Mouse (Mus musculus) embryonic facial prominence, embryonic 13.5 days (tissue): ENCODE measurements at regions not wholly inside any gene's neighbourhood (a gene's known extent, or its start where the extent isn't known, plus 50 kb on each side); places are given as distances from the start of the nearest gene placed in this dataset.

Source experiments
- ATAC-seq: fragments of 200-750 bp; cut with Nextera tagmentation; 2 replicates; pipeline ENCODE4 v1.8.0; 2017; ENCODE audit warnings: low read depth; ENCODE audit not compliant: insufficient number of reproducible peaks, insufficient read depth, low FRiP score, low TSS enrichment
- H3K27ac ChIP-seq: fragments of 300-500 bp; sonication (generic); 2 replicates; pipeline ENCODE4 v1.5.1; 2015; ENCODE audit warnings: moderate library complexity, mild to moderate bottlenecking, inconsistent platforms
- H3K27me3 ChIP-seq: fragments of 300-500 bp; sonication (generic); 2 replicates; pipeline ENCODE4 v1.6.1; 2015; ENCODE audit warnings: mild to moderate bottlenecking, inconsistent platforms
- H3K36me3 ChIP-seq: fragments of 300-500 bp; sonication (generic); 2 replicates; pipeline ENCODE4 v1.6.1; 2015; ENCODE audit warnings: mild to moderate bottlenecking, inconsistent platforms
- H3K4me1 ChIP-seq: fragments of 300-500 bp; sonication (generic); 2 replicates; pipeline ENCODE4 v1.6.1; 2015; ENCODE audit warnings: inconsistent platforms
- H3K4me2 ChIP-seq: fragments of 300-500 bp; sonication (generic); 2 replicates; pipeline ENCODE4 v1.6.1; 2015; ENCODE audit warnings: moderate library complexity, mild to moderate bottlenecking, inconsistent platforms
- H3K4me3 ChIP-seq: fragments of 300-500 bp; sonication (generic); 2 replicates; pipeline ENCODE4 v1.5.1; 2015; ENCODE audit warnings: mild to moderate bottlenecking, inconsistent platforms
- H3K9ac ChIP-seq: fragments of 300-500 bp; sonication (generic); 2 replicates; pipeline ENCODE4 v1.6.1; 2015; ENCODE audit warnings: mild to moderate bottlenecking, inconsistent platforms
- H3K9me3 ChIP-seq: fragments of 300-500 bp; sonication (generic); 2 replicates; pipeline ENCODE4 v1.6.1; 2016; ENCODE audit warnings: inconsistent platforms
- WGBS: fragments of 180-500 bp; shearing (Covaris S2); methylation state at CpG from one replicate; pipeline ENCODE4 v1.1.7; 2015; ENCODE audit warnings: mixed read lengths; 5-methylcytosine and 5-hydroxymethylcytosine counted together

DNA sequence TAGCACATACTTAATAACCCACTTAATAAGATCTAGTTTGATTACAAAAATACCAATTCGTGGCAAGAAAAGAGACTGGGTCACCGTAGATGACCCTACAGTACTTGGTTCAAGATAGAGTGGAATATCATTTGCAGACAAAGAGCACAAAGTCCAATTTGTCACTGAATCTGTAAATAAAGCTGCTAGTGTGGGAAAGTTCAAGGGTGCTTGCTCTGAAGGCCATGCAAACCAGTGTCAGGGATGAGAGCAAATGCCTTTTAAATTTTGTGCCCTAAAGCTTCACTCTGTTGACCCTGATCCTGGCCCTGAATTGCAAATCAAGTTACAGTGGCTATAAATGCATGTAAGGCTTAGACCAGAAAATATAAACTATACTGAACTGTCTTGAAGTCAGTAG is 113.1 kb downstream of the Cd55b start:
- Histone ChIP-seq H3K4me3 (no peak overlapping the region), H3K4me1 (no peaks in the 10 kb centered on the region), H3K36me3 (no peaks in the 10 kb centered on the region), H3K9ac (no peak overlapping the region), H3K4me2 (no peak overlapping the region), H3K27me3 (no peaks in the 10 kb centered on the region), H3K27ac (no peak overlapping the region), H3K9me3 (no peaks in the 10 kb centered on the region)
- WGBS = 68% methylated on average over 2 of the region's 2 CpGs
- ATAC-seq = no peak

DNA sequence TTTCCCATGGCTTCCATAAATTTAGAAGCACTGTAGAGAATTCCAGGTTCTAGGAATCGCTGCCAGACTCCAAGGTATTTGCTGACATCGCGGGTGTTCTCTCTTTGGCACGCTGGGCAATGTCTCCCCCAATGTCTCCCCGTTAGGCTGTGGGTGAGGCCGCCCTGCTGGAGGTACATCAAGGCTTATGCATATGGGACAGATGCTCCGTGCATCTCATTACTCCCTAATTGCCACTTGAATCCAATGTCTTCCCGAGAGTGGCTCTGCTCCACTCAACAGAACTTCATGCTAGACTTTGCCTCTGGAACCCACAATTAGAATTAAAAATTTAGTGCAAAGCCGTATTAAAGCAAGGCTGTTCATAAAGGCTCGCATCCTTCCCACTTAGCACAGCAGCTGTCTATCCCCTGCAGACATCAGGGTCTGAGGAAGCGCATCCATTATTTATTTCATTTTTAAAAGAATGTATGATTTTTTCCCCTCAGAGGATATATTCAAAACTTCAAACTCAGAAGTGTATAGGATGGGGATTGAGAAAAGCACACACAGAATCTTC is 120.9 kb downstream of the Cd55b start:
- no peaks in the 10 kb centered on the region for H3K27me3 ChIP-seq
- ATAC-seq = no peak

DNA sequence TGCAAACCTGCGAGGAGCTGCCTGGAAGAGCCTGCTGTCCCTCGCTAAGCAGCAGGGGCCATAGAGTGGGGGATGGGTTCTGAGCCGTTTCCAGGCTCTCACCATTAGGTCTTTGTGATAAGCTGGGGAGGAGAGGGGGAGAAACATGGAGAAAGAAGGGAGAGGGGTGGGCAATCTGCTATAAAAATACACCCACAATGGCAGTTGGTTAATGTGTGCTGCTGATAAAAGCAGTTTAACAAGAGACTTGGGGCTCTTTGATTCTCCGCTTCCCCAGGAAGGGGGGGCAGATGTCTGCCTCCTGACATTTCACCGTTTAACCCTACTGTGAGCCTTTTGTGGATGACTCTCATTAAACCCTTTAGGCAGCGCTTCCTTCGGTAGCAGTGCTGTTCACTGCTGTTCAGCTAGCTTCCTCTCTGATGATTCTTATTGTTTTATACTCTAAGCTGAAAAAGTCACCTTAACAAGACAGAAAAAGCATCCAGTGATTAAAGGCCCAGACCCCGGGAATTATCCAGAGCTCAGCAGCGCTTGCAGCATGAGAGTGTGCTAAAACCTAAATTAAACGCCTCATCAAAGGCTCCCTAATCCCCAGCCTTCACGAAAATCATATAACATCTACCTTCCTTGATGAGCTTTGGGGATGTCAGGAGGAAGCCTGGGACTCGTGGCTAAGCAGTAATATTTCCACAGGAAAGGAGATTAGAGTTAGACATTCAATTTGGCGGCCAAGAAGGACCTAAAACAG is 122.6 kb downstream of the Cd55b start:
- peak overlapping the region; percentile 54 for H3K4me2 ChIP-seq
- no peak for ATAC-seq
- H3K9me3 ChIP-seq = no peaks in the 10 kb centered on the region
- no peaks in the 10 kb centered on the region for H3K27me3 ChIP-seq
- H3K9ac ChIP-seq = peak overlapping the region; percentile 41; the same call in 1 of the 2 replicates
- H3K27ac ChIP-seq = no peak overlapping the region
- WGBS = 7% methylated on average over 13 of the region's 13 CpGs
- H3K4me1 ChIP-seq = peaks cover 11% of the 10 kb centered on the region
- H3K36me3 ChIP-seq = no peaks in the 10 kb centered on the region
- H3K4me3 ChIP-seq = peak overlapping the region; percentile 12; the same call in 1 of the 2 replicates

More for the DNA sequence above, 120.9 kb downstream of the Cd55b start:
- Histone ChIP-seq H3K27ac (no peak overlapping the region), H3K4me1 (peaks cover 11% of the 10 kb centered on the region), H3K36me3 (no peaks in the 10 kb centered on the region), H3K4me2 (no peak overlapping the region), H3K9me3 (no peaks in the 10 kb centered on the region), H3K4me3 (no peak overlapping the region), H3K9ac (no peak overlapping the region)
- 54% methylated on average over 11 of the region's 11 CpGs for WGBS

DNA sequence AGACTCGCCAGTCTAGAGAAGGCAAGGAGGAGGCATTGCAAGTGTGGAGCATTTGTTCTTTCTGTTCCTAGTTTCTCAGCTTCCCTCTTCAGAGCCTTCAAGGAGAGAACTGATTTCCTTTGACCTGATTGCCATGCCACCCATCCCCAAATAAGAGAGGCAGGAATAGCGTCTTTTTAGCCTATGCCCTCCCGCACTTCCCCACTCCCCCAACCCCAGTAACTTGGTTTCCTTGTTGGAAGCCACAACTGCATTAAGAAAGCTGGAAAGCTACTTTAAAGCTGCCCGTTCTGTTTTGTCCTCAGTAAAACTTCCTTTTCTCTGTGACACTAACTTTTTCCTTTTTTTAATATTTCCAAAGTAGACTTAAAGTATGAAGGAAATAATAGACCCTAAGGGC is 123.2 kb downstream of the Cd55b start:
- H3K36me3 ChIP-seq = no peaks in the 10 kb centered on the region
- H3K9ac ChIP-seq = peak overlapping the region; percentile 41; the same call in 1 of the 2 replicates
- no peaks in the 10 kb centered on the region for H3K27me3 ChIP-seq
- H3K4me1 ChIP-seq = peaks cover 11% of the 10 kb centered on the region
- peak overlapping the region; percentile 54 for H3K4me2 ChIP-seq
- no peak for ATAC-seq
- H3K27ac ChIP-seq = no peak overlapping the region
- 0 out of 2 replicates have a peak overlapping the region, but pooled peaks have one; percentile 12 for H3K4me3 ChIP-seq
- 16% methylated on average over 4 of the region's 4 CpGs for WGBS
- no peaks in the 10 kb centered on the region for H3K9me3 ChIP-seq

DNA sequence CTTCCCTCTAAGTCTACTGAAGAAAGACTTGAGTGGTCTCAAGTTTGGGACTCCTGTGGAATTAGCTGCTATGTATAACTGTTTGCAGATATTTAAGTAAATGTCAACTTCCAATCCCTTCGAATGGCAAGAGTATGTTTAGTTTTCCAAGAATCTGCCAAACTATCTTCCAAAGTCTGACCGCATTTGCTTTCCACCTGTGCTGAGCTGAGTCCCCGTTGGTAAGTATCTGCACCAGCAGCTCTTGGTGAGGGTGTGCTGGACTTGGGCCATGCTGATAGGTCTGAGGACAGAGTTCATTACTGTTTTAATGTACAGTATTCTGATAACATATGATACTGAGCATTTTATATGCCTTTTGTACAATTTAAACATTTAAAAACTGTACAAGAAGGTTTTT is 123.7 kb downstream of the Cd55b start:
- H3K4me3 ChIP-seq = no peak overlapping the region
- WGBS = 69% methylated on average over 3 of the region's 3 CpGs
- H3K9me3 ChIP-seq = no peaks in the 10 kb centered on the region
- no peak overlapping the region for H3K27ac ChIP-seq
- no peaks in the 10 kb centered on the region for H3K36me3 ChIP-seq
- H3K9ac ChIP-seq = no peak overlapping the region
- no peaks in the 10 kb centered on the region for H3K27me3 ChIP-seq
- no peak for ATAC-seq
- H3K4me2 ChIP-seq = no peak overlapping the region
- peaks cover 11% of the 10 kb centered on the region for H3K4me1 ChIP-seq

DNA sequence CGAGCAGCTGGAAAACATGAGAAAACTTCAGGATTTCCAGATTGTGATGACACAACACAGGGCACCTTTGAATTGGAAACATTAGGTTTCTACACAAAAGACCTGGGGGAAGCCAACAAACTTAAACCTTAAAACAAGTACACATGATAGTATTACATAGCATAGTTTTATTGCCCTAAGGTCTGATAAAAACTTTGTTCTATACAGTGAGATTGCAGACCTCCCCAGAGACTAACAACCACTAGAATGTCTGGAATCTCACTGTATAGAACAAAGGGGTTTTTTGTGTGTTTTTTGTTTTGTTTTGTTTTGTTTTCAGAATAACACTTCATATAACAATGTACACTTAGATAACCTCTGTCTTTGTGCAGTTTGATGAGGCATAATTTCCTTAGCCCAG is 124.2 kb downstream of the Cd55b start:
- Histone ChIP-seq H3K4me3 (no peak overlapping the region), H3K9ac (no peak overlapping the region), H3K4me2 (no peak overlapping the region), H3K27me3 (no peaks in the 10 kb centered on the region), H3K27ac (no peak overlapping the region), H3K36me3 (no peaks in the 10 kb centered on the region), H3K4me1 (peaks cover 11% of the 10 kb centered on the region), H3K9me3 (no peaks in the 10 kb centered on the region)
- ATAC-seq = no peak
- 57% methylated on average over 1 of the region's 1 CpGs for WGBS

DNA sequence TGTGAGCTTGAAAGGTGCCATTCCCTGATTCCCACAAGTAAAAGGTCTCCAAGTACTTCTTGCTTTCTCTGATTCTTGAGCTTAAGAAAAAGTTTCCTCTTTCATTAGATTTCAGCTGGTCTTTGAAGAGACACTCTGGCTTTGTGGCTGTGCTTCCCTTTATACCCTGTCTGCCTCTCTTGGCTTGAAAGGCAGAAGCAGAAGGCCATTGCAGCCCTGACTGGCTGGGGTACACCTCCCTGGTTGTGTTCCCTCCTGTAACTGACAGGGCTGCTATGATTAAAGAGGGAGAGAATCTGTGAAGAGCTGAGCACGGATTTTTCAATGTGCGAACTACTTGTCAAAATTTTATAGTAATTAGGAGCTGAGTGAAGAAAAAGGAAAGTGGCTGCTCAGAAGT is 125.3 kb downstream of the Cd55b start:
- no peaks in the 10 kb centered on the region for H3K9me3 ChIP-seq

DNA sequence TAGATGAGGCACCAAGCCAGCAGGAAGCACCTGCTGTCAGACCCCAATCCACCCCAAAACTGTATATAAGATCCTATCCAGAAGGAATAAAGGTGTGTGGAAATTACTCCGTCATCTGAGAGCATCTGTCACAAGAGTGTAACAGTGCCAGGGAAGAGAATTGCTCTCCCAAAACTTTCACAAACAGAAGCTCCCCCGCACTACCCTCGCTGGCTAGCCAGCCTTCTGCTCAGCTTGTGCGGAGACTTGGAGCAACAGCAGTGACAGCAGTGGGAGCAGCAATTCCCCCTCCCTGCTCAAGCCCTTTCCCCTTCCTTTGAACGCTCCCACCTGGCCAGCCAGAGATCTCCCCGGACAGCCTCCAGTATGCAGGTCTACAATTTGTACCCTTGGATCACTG is 136.9 kb downstream of the Cd55b start:
- H3K4me1 ChIP-seq = no peaks in the 10 kb centered on the region
- H3K27me3 ChIP-seq = no peaks in the 10 kb centered on the region
- H3K9ac ChIP-seq = no peak overlapping the region
- no peak for ATAC-seq
- H3K4me2 ChIP-seq = no peak overlapping the region
- no peaks in the 10 kb centered on the region for H3K36me3 ChIP-seq
- H3K4me3 ChIP-seq = no peak overlapping the region
- no peaks in the 10 kb centered on the region for H3K9me3 ChIP-seq
- no peak overlapping the region for H3K27ac ChIP-seq
- WGBS = 71% methylated on average over 6 of the region's 6 CpGs

More for the DNA sequence above, 125.3 kb downstream of the Cd55b start:
- Histone ChIP-seq H3K27me3 (no peaks in the 10 kb centered on the region), H3K4me1 (peaks cover 11% of the 10 kb centered on the region), H3K9ac (no peak overlapping the region), H3K36me3 (no peaks in the 10 kb centered on the region), H3K27ac (no peak overlapping the region), H3K4me3 (no peak overlapping the region), H3K4me2 (no peak overlapping the region)
- no peak for ATAC-seq
- WGBS = 66% methylated on average over 2 of the region's 2 CpGs

DNA sequence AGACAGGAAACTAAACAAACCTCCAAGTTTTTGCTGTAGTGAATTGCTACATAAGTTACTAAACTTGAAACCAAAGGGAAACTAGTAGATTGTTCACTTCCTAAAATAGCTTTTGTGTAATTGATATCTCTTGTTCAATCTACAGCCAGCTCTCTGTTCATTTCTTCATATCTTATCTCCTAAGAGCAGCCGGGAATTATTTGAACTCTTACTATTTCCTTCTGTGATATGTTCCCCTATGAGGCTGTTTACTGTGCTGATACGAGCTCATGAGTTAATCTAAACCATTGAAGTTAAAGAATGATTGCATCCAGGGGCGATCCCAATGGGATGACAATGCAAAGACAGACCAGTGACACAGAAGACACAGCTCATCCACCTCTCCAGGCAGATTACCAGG is 140.7 kb downstream of the Cd55b start:
- Histone ChIP-seq H3K27ac (no peak overlapping the region), H3K4me1 (no peaks in the 10 kb centered on the region), H3K9ac (no peak overlapping the region), H3K36me3 (no peaks in the 10 kb centered on the region), H3K27me3 (no peaks in the 10 kb centered on the region), H3K4me3 (no peak overlapping the region), H3K9me3 (no peaks in the 10 kb centered on the region), H3K4me2 (no peak overlapping the region)
- no peak for ATAC-seq
- 76% methylated on average over 3 of the region's 3 CpGs for WGBS

DNA sequence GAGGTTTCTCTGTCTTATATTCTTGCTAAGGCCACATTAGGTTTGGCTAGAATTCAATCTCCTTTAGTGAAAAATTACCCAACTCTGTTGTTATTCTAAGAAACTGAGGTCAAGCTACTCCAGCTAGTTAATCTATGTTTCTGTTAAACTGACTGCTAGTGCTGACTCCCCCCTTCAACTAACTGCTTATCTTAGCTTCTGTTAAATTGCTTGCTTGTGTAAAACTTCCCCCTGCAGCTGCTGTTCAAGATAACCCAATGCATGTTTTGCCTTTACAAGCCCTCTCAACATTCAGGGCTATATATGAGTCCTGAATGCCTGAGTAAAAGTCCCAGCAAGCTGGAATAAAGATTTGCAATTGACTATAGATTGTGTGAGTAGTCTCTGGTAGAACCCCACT is 143.6 kb downstream of the Cd55b start:
- Histone ChIP-seq H3K4me2 (no peak overlapping the region), H3K9ac (no peak overlapping the region), H3K4me1 (no peaks in the 10 kb centered on the region), H3K27ac (no peak overlapping the region), H3K36me3 (no peaks in the 10 kb centered on the region), H3K9me3 (no peaks in the 10 kb centered on the region), H3K27me3 (no peaks in the 10 kb centered on the region), H3K4me3 (no peak overlapping the region)
- no peak for ATAC-seq

DNA sequence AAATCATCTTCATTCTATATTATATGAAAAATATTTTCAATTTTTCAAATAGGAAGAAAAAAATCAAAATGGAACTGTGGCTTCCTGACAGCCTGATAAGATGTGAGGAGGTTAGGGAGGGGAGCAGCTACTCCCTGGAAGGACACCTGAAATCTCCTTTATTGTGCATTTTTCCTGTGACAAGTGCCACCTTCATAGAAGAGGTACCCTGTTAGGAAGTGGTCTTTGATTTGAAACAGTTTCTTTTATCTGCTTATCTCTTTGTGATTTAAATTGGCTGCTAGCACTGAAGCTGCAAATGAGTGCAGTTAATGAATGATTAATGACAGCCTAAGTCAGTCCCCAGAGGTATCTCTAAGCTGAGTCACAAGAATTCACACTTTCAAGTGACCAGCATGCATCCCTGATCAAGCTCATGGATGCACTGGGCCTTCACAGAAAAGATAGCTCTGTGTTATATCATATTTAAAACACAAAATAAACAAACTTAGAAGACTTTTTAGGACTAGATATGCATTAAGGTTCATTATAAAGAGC is 144.7 kb downstream of the Cd55b start:
- H3K4me3 ChIP-seq = no peak overlapping the region
- no peak overlapping the region for H3K9ac ChIP-seq
- H3K27me3 ChIP-seq = no peaks in the 10 kb centered on the region
- no peaks in the 10 kb centered on the region for H3K36me3 ChIP-seq
- no peaks in the 10 kb centered on the region for H3K9me3 ChIP-seq
- H3K27ac ChIP-seq = no peak overlapping the region
- H3K4me2 ChIP-seq = no peak overlapping the region
- no peaks in the 10 kb centered on the region for H3K4me1 ChIP-seq
- ATAC-seq = no peak

DNA sequence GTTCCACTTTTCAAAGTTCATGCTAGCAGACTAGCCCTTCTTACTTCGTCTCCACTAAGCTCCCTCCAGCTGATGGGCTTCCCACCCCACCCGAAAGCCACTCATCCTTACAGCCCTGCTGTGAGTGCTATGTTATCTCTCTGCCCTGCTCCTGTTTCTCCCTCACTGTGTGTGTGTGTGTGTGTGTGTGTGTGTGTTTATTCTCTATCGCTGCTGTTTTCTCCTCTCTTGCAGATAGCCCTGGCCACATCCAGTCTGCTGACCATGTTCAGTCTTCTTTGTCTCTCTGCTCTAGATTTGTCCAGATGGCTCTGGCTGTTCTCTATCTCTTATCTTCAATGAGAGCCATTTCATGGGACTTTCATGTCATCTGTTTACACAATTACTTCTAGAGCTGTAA is 145.9 kb downstream of the Cd55b start:
- ATAC-seq = no peak
- H3K27me3 ChIP-seq = no peaks in the 10 kb centered on the region
- no peak overlapping the region for H3K27ac ChIP-seq
- WGBS = 78% methylated on average over 3 of the region's 3 CpGs
- no peaks in the 10 kb centered on the region for H3K4me1 ChIP-seq
- no peaks in the 10 kb centered on the region for H3K36me3 ChIP-seq
- no peak overlapping the region for H3K4me3 ChIP-seq
- no peaks in the 10 kb centered on the region for H3K9me3 ChIP-seq
- no peak overlapping the region for H3K4me2 ChIP-seq
- no peak overlapping the region for H3K9ac ChIP-seq
